Mouse (Mus musculus) hindbrain, embryonic 12.5 days (tissue): Measurements from ENCODE around the gene Nova2. TPM values are rescaled to one million over a fixed set of nuclear protein-coding genes. Genes with fewer than 3 reads are reported as not detected.
A peak's percentile ranks its signal among the peaks of the same experiment; 100 is the strongest.

Source experiments
- ATAC-seq: fragments of 200-750 bp; cut with Nextera tagmentation; 2 replicates; pipeline ENCODE4 v1.8.0; 2017; ENCODE audit warnings: moderate TSS enrichment; ENCODE audit not compliant: low FRiP score
- H3K27ac ChIP-seq: fragments of 300-500 bp; sonication (generic); 2 replicates; pipeline ENCODE4 v1.5.1; 2016; ENCODE audit warnings: mild to moderate bottlenecking
- H3K27me3 ChIP-seq: fragments of 300-500 bp; sonication (generic); 2 replicates; pipeline ENCODE4 v1.6.1; 2016; ENCODE audit warnings: mild to moderate bottlenecking
- H3K36me3 ChIP-seq: fragments of 300-500 bp; sonication (generic); 2 replicates; pipeline ENCODE4 v1.6.1; 2016; ENCODE audit warnings: mild to moderate bottlenecking
- H3K4me1 ChIP-seq: fragments of 300-500 bp; sonication (generic); 2 replicates; pipeline ENCODE4 v1.6.1; 2016
- H3K4me2 ChIP-seq: fragments of 300-500 bp; sonication (generic); replicated peaks from 2 replicates; pipeline ENCODE4 v1.6.1; 2016; ENCODE audit warnings: mild to moderate bottlenecking
- H3K4me3 ChIP-seq: fragments of 300-500 bp; sonication (generic); 2 replicates; pipeline ENCODE4 v1.5.1; 2016; ENCODE audit warnings: mild to moderate bottlenecking
- H3K9ac ChIP-seq: fragments of 300-500 bp; sonication (generic); 2 replicates; pipeline ENCODE4 v1.6.1; 2016; ENCODE audit warnings: mild to moderate bottlenecking, moderate library complexity
- H3K9me3 ChIP-seq: fragments of 300-500 bp; sonication (generic); replicated peaks from 2 replicates; pipeline ENCODE4 v1.6.1; 2016; ENCODE audit warnings: mild to moderate bottlenecking
- WGBS: fragments of 180-500 bp; shearing (Covaris S2); methylation state at CpG from one replicate; pipeline ENCODE4 v1.1.7; 2016; 5-methylcytosine and 5-hydroxymethylcytosine counted together
- polyA plus RNA-seq: library from polyadenylated mRNA; unstranded; fragments of >200 nt; fragmentation: Nextera tagmentation; extraction: Ambion mirVana; gene quantifications from 2 replicates; pipeline ENCODE4 v1.2.1, GENCODE M21; 2016

Gene Nova2
- polyA plus RNA-seq, 1 experiment from 2014 or later = 12.5 TPM

- H3K4me2 ChIP-seq = peak overlapping the region; percentile 99
- H3K27ac ChIP-seq = peak overlapping the region; percentile 95
- peak overlapping the region; percentile 95 for H3K9ac ChIP-seq
- ATAC-seq = no peak; the same call in 1 of the 2 replicates
- H3K4me3 ChIP-seq = peak overlapping the region; percentile 95
- peaks cover 53% of the 10 kb centered on the region for H3K4me1 ChIP-seq
- 6% methylated on average over 34 of the region's 34 CpGs for WGBS
- no peaks in the 10 kb centered on the region for H3K9me3 ChIP-seq
- peaks cover 23% of the 10 kb centered on the region for H3K36me3 ChIP-seq
- H3K27me3 ChIP-seq = no peaks in the 10 kb centered on the region
Observed at GRCm38 (mm10) chr7:19004631-19005079, 79.0 kb downstream of the Nova2 start.

- Histone ChIP-seq H3K27ac (no peak overlapping the region), H3K4me1 (peaks cover 48% of the 10 kb centered on the region), H3K4me3 (peak overlapping the region; percentile 95), H3K9ac (peak overlapping the region; percentile 95), H3K4me2 (peak overlapping the region; percentile 99), H3K36me3 (peaks cover 23% of the 10 kb centered on the region), H3K27me3 (no peaks in the 10 kb centered on the region), H3K9me3 (no peaks in the 10 kb centered on the region)
- WGBS = 76% methylated on average over 34 of the region's 34 CpGs
- no peak for ATAC-seq
Observed at GRCm38 (mm10) chr7:19005417-19006121, 79.9 kb downstream of the Nova2 start.

- 0 out of 2 replicates have a peak, but pooled peaks have one; percentile 9 for ATAC-seq
- no peaks in the 10 kb centered on the region for H3K9me3 ChIP-seq
- no peak overlapping the region for H3K9ac ChIP-seq
- peaks cover 23% of the 10 kb centered on the region for H3K36me3 ChIP-seq
- H3K27ac ChIP-seq = no peak overlapping the region
- H3K4me2 ChIP-seq = peak overlapping the region; percentile 99
- peaks cover 39% of the 10 kb centered on the region for H3K4me1 ChIP-seq
- H3K27me3 ChIP-seq = no peaks in the 10 kb centered on the region
- WGBS = 10% methylated on average over 12 of the region's 12 CpGs
- H3K4me3 ChIP-seq = no peak overlapping the region; the same call in 1 of the 2 replicates
Observed at GRCm38 (mm10) chr7:19006476-19006875, 80.8 kb downstream of the Nova2 start.

- WGBS = 80% methylated on average over 13 of the region's 13 CpGs
- H3K27me3 ChIP-seq = no peaks in the 10 kb centered on the region
- no peak overlapping the region for H3K9ac ChIP-seq
- peaks cover 23% of the 10 kb centered on the region for H3K36me3 ChIP-seq
- H3K4me1 ChIP-seq = peaks cover 46% of the 10 kb centered on the region
- no peak for ATAC-seq
- no peak overlapping the region for H3K4me3 ChIP-seq
- H3K4me2 ChIP-seq = peak overlapping the region; percentile 99; the same call in 1 of the 2 replicates
- H3K9me3 ChIP-seq = no peaks in the 10 kb centered on the region
- no peak overlapping the region for H3K27ac ChIP-seq
Observed at GRCm38 (mm10) chr7:19007026-19007977, 81.6 kb downstream of the Nova2 start.

- H3K27ac ChIP-seq = no peak overlapping the region
- no peaks in the 10 kb centered on the region for H3K9me3 ChIP-seq
- H3K4me1 ChIP-seq = peaks cover 34% of the 10 kb centered on the region
- 87% methylated on average over 7 of the region's 7 CpGs for WGBS
- H3K27me3 ChIP-seq = no peaks in the 10 kb centered on the region
- no peak for ATAC-seq
- H3K4me3 ChIP-seq = no peak overlapping the region
- peaks cover 16% of the 10 kb centered on the region for H3K36me3 ChIP-seq
- H3K4me2 ChIP-seq = no peak overlapping the region
- no peak overlapping the region for H3K9ac ChIP-seq
Observed at GRCm38 (mm10) chr7:19010581-19010980, 84.9 kb downstream of the Nova2 start.

GRCm38 (mm10) chr7:19012025-19012621, 86.4 kb downstream of the Nova2 start:
- H3K27ac ChIP-seq = peak overlapping the region; percentile 55
- H3K27me3 ChIP-seq = no peaks in the 10 kb centered on the region
- peak; percentile 27; the same call in 1 of the 2 replicates for ATAC-seq
- H3K4me3 ChIP-seq = peak overlapping the region; percentile 28
- H3K36me3 ChIP-seq = peaks cover 3% of the 10 kb centered on the region
- WGBS = 2% methylated on average over 27 of the region's 31 CpGs
- peak overlapping the region; percentile 61 for H3K9ac ChIP-seq
- no peaks in the 10 kb centered on the region for H3K9me3 ChIP-seq
- peaks cover 20% of the 10 kb centered on the region for H3K4me1 ChIP-seq
- H3K4me2 ChIP-seq = peak overlapping the region; percentile 57

GRCm38 (mm10) chr7:19012882-19013281, 87.2 kb downstream of the Nova2 start:
- Histone ChIP-seq H3K4me1 (peaks cover 14% of the 10 kb centered on the region), H3K9me3 (no peaks in the 10 kb centered on the region), H3K4me3 (no peak overlapping the region), H3K36me3 (no peaks in the 10 kb centered on the region), H3K9ac (no peak overlapping the region), H3K27me3 (no peaks in the 10 kb centered on the region), H3K4me2 (no peak overlapping the region), H3K27ac (no peak overlapping the region)
- no peak for ATAC-seq
- WGBS = 51% methylated on average over 2 of the region's 2 CpGs

- no peaks in the 10 kb centered on the region for H3K36me3 ChIP-seq
- no peak overlapping the region for H3K4me3 ChIP-seq
- no peak overlapping the region for H3K4me2 ChIP-seq
- no peak overlapping the region for H3K9ac ChIP-seq
- peaks cover 14% of the 10 kb centered on the region for H3K4me1 ChIP-seq
- H3K9me3 ChIP-seq = no peaks in the 10 kb centered on the region
- 60% methylated on average over 15 of the region's 15 CpGs for WGBS
- 0 out of 2 replicates have a peak, but pooled peaks cover 2% of the 10 kb centered on the region for H3K27me3 ChIP-seq
- no peak overlapping the region for H3K27ac ChIP-seq
- ATAC-seq = no peak
Observed at GRCm38 (mm10) chr7:19014452-19014851, 88.8 kb downstream of the Nova2 start.

Other genes with a start within 250 kb of the Nova2 start
- not detected in 2 replicates for gene Psg20, start 239.7 kb upstream of the Nova2 start, polyA plus RNA-seq
- not detected in 2 replicates for gene Psg22, start 207.8 kb upstream of the Nova2 start, polyA plus RNA-seq
- gene Psg19, start 127.4 kb upstream of the Nova2 start, polyA plus RNA-seq = not detected in 2 replicates
- not detected in 2 replicates for gene Psg17, start 104.3 kb upstream of the Nova2 start, polyA plus RNA-seq
- gene Mill2, start 85.9 kb upstream of the Nova2 start, polyA plus RNA-seq = 0.27 and 0.45 TPM in 2 replicates
- gene Pglyrp1, start 54.6 kb upstream of the Nova2 start, polyA plus RNA-seq = 2.9 and 3.8 TPM in 2 replicates
- 28.8 and 31.9 TPM in 2 replicates for gene Ccdc61, start 15.5 kb upstream of the Nova2 start, polyA plus RNA-seq
- gene Nanos2, start 61.5 kb downstream of the Nova2 start, polyA plus RNA-seq = 0.29 and 0.37 TPM in 2 replicates
- 6.8 and 6.9 TPM in 2 replicates for gene Mypop, start 65.4 kb downstream of the Nova2 start, polyA plus RNA-seq
- 44.0 and 47.4 TPM in 2 replicates for gene Irf2bp1, start 78.2 kb downstream of the Nova2 start, polyA plus RNA-seq
- gene Foxa3, start 97.7 kb downstream of the Nova2 start, polyA plus RNA-seq = 0.10 and 0.73 TPM in 2 replicates
- gene Sympk, start 98.5 kb downstream of the Nova2 start, polyA plus RNA-seq = 47.0 and 50.8 TPM in 2 replicates
- gene Rsph6a, start 128.8 kb downstream of the Nova2 start, polyA plus RNA-seq = not detected in 2 replicates
- 20.1 and 23.6 TPM in 2 replicates for gene Dmwd, start 150.3 kb downstream of the Nova2 start, polyA plus RNA-seq
- 13.4 and 14.6 TPM in 2 replicates for gene Dmpk, start 158.0 kb downstream of the Nova2 start, polyA plus RNA-seq
- 9.1 and 9.7 TPM in 2 replicates for gene Six5, start 168.7 kb downstream of the Nova2 start, polyA plus RNA-seq
- 1.8 TPM in 2 replicates for gene Gm4969, start 192.5 kb downstream of the Nova2 start, polyA plus RNA-seq
- gene Fbxo46, start 194.0 kb downstream of the Nova2 start, polyA plus RNA-seq = 20.9 TPM in 2 replicates
- gene Qpctl, start 223.4 kb downstream of the Nova2 start, polyA plus RNA-seq = 21.2 and 22.8 TPM in 2 replicates
- gene Snrpd2, start 223.8 kb downstream of the Nova2 start, polyA plus RNA-seq = 118 and 122 TPM in 2 replicates
- 1.4 and 2.0 TPM in 2 replicates for gene Gipr, start 240.2 kb downstream of the Nova2 start, polyA plus RNA-seq